Mouse (Mus musculus): ENCODE data around the gene Tatdn3.

DNA sequence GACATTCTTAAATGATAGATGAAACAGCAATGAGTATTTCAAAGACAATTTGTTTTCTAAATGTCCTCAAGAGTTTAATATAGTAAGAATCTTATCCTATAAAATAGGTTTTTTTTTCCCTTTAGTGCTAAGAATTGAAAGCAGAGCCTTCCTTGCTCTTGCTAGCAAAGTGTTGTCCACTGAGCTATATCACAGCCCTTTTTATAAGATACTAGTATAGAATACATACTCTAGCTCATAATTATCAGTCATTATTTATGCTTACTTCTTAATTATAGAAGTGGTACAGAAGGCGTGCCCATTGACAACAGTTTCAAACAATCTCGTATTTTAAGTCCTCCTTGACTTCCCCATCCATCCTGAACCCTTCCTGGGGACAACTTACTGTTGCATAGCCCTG lies 1.8 kb upstream of the Tatdn3 start:
- no peak for TF ChIP-seq GATA1 (IDR thresholded peaks at IDR 0.05; ENCODE audit: borderline replicate concordance, low read length)
- TF ChIP-seq FLI1 (IDR thresholded peaks at IDR 0.05; ENCODE audit: low read length) = no peak
